Mouse (Mus musculus): Measurements from ENCODE around the gene AC170998.1. TPM values are rescaled to one million over a fixed set of nuclear protein-coding genes. Genes with fewer than 3 reads are reported as not detected.
"Not testable (repeated sequence)": the region's sequence is repeated elsewhere in the genome, so short reads cannot be mapped to it uniquely, and the experiment has no call there.

The AC170998.1 gene
- polyA plus RNA-seq, 1 experiment from 2014 or later = 0.95 TPM

DNA sequence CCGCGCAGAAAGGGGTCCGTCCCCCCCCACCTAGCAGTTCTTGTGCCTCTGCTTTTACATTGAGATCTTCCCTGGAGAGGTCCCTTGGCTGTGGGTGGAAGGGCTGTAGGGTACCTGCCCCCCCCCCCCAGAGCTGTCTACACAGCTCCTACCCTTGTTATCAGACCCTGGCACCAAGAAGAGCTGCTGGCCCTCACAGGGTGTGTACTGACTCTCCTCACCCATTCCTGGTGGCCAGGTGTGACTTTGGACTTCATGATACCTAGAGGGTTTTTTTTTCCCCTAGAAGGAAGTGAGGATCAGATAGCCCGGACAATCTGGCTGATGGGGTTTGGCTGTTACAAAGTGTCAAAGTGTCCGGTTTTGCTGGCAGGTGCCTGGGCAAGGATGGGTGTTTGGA lies 45.4 kb downstream of the AC170998.1 start:
- WGBS = 94% methylated on average over 5 of the region's 5 CpGs
- Histone ChIP-seq H3K27me3 (ENCODE audit: control insufficient read depth, insufficient read depth, low read length) (peaks cover 33% of the 10 kb centered on the region), H3K4me1 (ENCODE audit: control insufficient read depth, insufficient read depth, low read length) (peaks cover 9% of the 10 kb centered on the region; the same call in 1 of the 2 replicates), H3K9me3 (ENCODE audit: control insufficient read depth, low read length) (no peaks in the 10 kb centered on the region), H3K9ac (ENCODE audit: low read length) (no peak overlapping the region), H3K4me2 (ENCODE audit: low read depth) (no peak overlapping the region), H3K27ac (ENCODE audit: low read depth, low read length) (no peak overlapping the region), H3K4me3 (ENCODE audit: low read depth, low read length) (no peak overlapping the region), H3K36me3 (ENCODE audit: control insufficient read depth, insufficient read depth, low read length) (no peaks in the 10 kb centered on the region)
- ATAC-seq (ENCODE audit: insufficient read depth, low FRiP score, low TSS enrichment) (no peak), DNase-seq (ENCODE audit: low spot score) (no peak)

DNA sequence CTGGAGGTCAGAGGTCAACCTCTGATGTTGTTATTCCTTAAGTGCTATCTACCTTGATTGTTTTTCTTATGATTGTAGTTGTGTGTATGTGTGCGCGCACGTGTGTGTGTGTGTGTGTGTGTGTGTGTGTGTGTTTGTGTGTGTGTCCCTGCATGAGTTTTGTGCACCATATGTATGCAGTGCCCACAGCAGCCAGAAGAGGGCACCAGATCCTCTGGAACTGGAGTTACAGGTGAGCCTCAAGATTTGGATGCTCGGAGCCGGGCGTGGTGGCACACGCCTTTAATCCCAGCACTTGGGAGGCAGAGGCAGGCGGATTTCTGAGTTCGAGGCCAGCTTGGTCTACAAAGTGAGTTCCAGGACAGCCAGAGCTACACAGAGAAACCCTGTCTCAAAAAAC lies 48.4 kb downstream of the AC170998.1 start:
- DNase-seq (ENCODE audit: low spot score); H3K4me2 ChIP-seq (ENCODE audit: low read depth); H3K4me3 ChIP-seq (ENCODE audit: low read depth, low read length); H3K4me1 ChIP-seq (ENCODE audit: control insufficient read depth, insufficient read depth, low read length); H3K9me3 ChIP-seq (ENCODE audit: control insufficient read depth, low read length); H3K9ac ChIP-seq (ENCODE audit: low read length); ATAC-seq (ENCODE audit: insufficient read depth, low FRiP score, low TSS enrichment); H3K27ac ChIP-seq (ENCODE audit: low read depth, low read length); H3K36me3 ChIP-seq (ENCODE audit: control insufficient read depth, insufficient read depth, low read length): not testable (repeated sequence)
- peaks cover 21% of the 10 kb centered on the region for H3K27me3 ChIP-seq (ENCODE audit: control insufficient read depth, insufficient read depth, low read length)
- WGBS = 94% methylated on average over 9 of the region's 9 CpGs

- no peak overlapping the region for H3K4me3 ChIP-seq (ENCODE audit: low read depth, low read length)
- 82% methylated on average over 4 of the region's 4 CpGs for WGBS
- ATAC-seq (ENCODE audit: insufficient read depth, low FRiP score, low TSS enrichment) = no peak
- H3K9me3 ChIP-seq (ENCODE audit: control insufficient read depth, low read length) = no peaks in the 10 kb centered on the region
- no peak overlapping the region for H3K4me2 ChIP-seq (ENCODE audit: low read depth)
- H3K9ac ChIP-seq (ENCODE audit: low read length) = no peak overlapping the region
- H3K27me3 ChIP-seq (ENCODE audit: control insufficient read depth, insufficient read depth, low read length) = peaks cover 13% of the 10 kb centered on the region
- H3K4me1 ChIP-seq (ENCODE audit: control insufficient read depth, insufficient read depth, low read length) = 0 out of 2 replicates have a peak, but pooled peaks cover 1% of the 10 kb centered on the region
- no peaks in the 10 kb centered on the region for H3K36me3 ChIP-seq (ENCODE audit: control insufficient read depth, insufficient read depth, low read length)
- no peak overlapping the region for H3K27ac ChIP-seq (ENCODE audit: low read depth, low read length)
- DNase-seq (ENCODE audit: low spot score) = no peak
Measured at GRCm38 (mm10) chr17:28775161-28775560, 49.3 kb downstream of the AC170998.1 start.

Other genes starting within 250 kb of the AC170998.1 start
- gene Fkbp5, start 208.6 kb upstream of the AC170998.1 start, polyA plus RNA-seq (2014; fragmentation: Nextera tagmentation; extraction: Ambion mirVana) = 9.7 and 11.2 TPM in 2 replicates
- gene Armc12, start 195.3 kb upstream of the AC170998.1 start, polyA plus RNA-seq (2014; fragmentation: Nextera tagmentation; extraction: Ambion mirVana) = not detected in 2 replicates
- not detected in 2 replicates for gene Clpsl2, start 176.7 kb upstream of the AC170998.1 start, polyA plus RNA-seq (2014; fragmentation: Nextera tagmentation; extraction: Ambion mirVana)
- gene Clps, start 165.3 kb upstream of the AC170998.1 start, polyA plus RNA-seq (2014; fragmentation: Nextera tagmentation; extraction: Ambion mirVana) = not detected in 2 replicates
- gene Lhfpl5, start 150.4 kb upstream of the AC170998.1 start, polyA plus RNA-seq (2014; fragmentation: Nextera tagmentation; extraction: Ambion mirVana) = 1.8 and 2.4 TPM in 2 replicates
- 109 and 117 TPM in 2 replicates for gene Srpk1, start 103.4 kb upstream of the AC170998.1 start, polyA plus RNA-seq (2014; fragmentation: Nextera tagmentation; extraction: Ambion mirVana)
- 0.62 and 0.80 TPM in 2 replicates for gene Slc26a8, start 35.9 kb upstream of the AC170998.1 start, polyA plus RNA-seq (2014; fragmentation: Nextera tagmentation; extraction: Ambion mirVana)
- 46.6 and 52.5 TPM in 2 replicates for gene Mapk14, start 34.8 kb upstream of the AC170998.1 start, polyA plus RNA-seq (2014; fragmentation: Nextera tagmentation; extraction: Ambion mirVana)
- gene Mapk13, start 43.2 kb downstream of the AC170998.1 start, polyA plus RNA-seq (2014; fragmentation: Nextera tagmentation; extraction: Ambion mirVana) = 1.8 and 2.7 TPM in 2 replicates
- gene Brpf3, start 75.0 kb downstream of the AC170998.1 start, polyA plus RNA-seq (2014; fragmentation: Nextera tagmentation; extraction: Ambion mirVana) = 9.0 and 9.3 TPM in 2 replicates
- gene Pnpla1, start 132.3 kb downstream of the AC170998.1 start, polyA plus RNA-seq (2014; fragmentation: Nextera tagmentation; extraction: Ambion mirVana) = not detected in 2 replicates
- 0.15 and 0.23 TPM in 2 replicates for gene 4930539E08Rik, start 189.2 kb downstream of the AC170998.1 start, polyA plus RNA-seq (2014; fragmentation: Nextera tagmentation; extraction: Ambion mirVana)
- gene Pxt1, start 217.8 kb downstream of the AC170998.1 start, polyA plus RNA-seq (2014; fragmentation: Nextera tagmentation; extraction: Ambion mirVana) = not detected in 2 replicates
- gene Kctd20, start 225.9 kb downstream of the AC170998.1 start, polyA plus RNA-seq (2014; fragmentation: Nextera tagmentation; extraction: Ambion mirVana) = 109 and 118 TPM in 2 replicates

All from neural tube, embryonic 11.5 days (tissue).